ENCODE assay signal across 14 mouse cellular contexts in genomic region chr9:97996349-97996748, GRCm38 (mm10). TPM values are rescaled to one million over a fixed set of nuclear protein-coding genes. Genes with fewer than 3 reads are reported as not detected.
A peak's percentile ranks its signal among the peaks of the same experiment; 100 is the strongest.
DNase-seq lines count a peak whose midpoint lies in the region; ATAC-seq and TF ChIP-seq lines count a peak whose summit lies in the region.
"Had no signal": no experiment of that assay in that cellular context is flagged by ENCODE, and none has a peak within 500 bp of the region (broad histone marks: within the 10 kb centered on the region; RNA-seq: fewer than 3 reads in every experiment).

No protein-coding gene starts in this region.

- intact Hi-C loops in heart, adult 2 months (cut with DNase I), result no loop called here

- H3K27me3 ChIP-seq in hindbrain, embryonic 16.5 days (replicated peaks; ENCODE audit: control insufficient read depth, insufficient read depth, low read length), result no peaks in the 10 kb centered on the region
- H3K27me3 ChIP-seq in hindbrain, embryonic 11.5 days (ENCODE audit: control insufficient read depth, insufficient read depth, low read length), result no peaks in the 10 kb centered on the region
- no peaks in the 10 kb centered on the region for H3K27me3 ChIP-seq in heart, adult 2 months (ENCODE audit: control insufficient read depth, insufficient read depth, low read length)
- H3K27me3 ChIP-seq: midbrain, embryonic 12.5 days had no signal

- no peak overlapping the region for H3K9ac ChIP-seq in hindbrain, embryonic 16.5 days (ENCODE audit: low read depth, low read length)
- H3K9ac ChIP-seq in hindbrain, embryonic 11.5 days (ENCODE audit: low read depth, low read length), result no peak overlapping the region
- no peak overlapping the region for H3K9ac ChIP-seq in heart, adult 2 months (ENCODE audit: low read depth, low read length)
- H3K9ac ChIP-seq: liver, postnatal 0 days; midbrain, embryonic 12.5 days had no signal

- no peak for TF ChIP-seq CTCF in heart, adult 2 months (IDR thresholded peaks at IDR 0.05)

- no peaks in the 10 kb centered on the region for H3K79me2 ChIP-seq in heart, adult 2 months (replicated peaks; ENCODE audit: control insufficient read depth, insufficient read depth, low read length)

- peak; percentile 84 for ATAC-seq in hindbrain, embryonic 16.5 days
- no peak for ATAC-seq in hindbrain, embryonic 11.5 days (ENCODE audit: low FRiP score)
- ATAC-seq: CD4-positive, CD25-positive, alpha-beta regulatory T cell, adult 4 months; liver, postnatal 0 days had no signal

- H3K4me2 ChIP-seq in hindbrain, embryonic 16.5 days (ENCODE audit: low read length), result no peak overlapping the region
- no peak overlapping the region for H3K4me2 ChIP-seq in hindbrain, embryonic 11.5 days (replicated peaks; ENCODE audit: low read depth, low read length)
- H3K4me2 ChIP-seq: midbrain, embryonic 12.5 days had no signal

- no peak for TF ChIP-seq EP300 in heart, adult 2 months (IDR thresholded peaks at IDR 0.05; ENCODE audit: insufficient read depth, low read depth, low read length)

- H3K4me3 ChIP-seq in hindbrain, embryonic 16.5 days (ENCODE audit: low read length), result no peak overlapping the region
- H3K4me3 ChIP-seq in hindbrain, embryonic 11.5 days (ENCODE audit: low read depth, low read length), result no peak overlapping the region
- no peak overlapping the region for H3K4me3 ChIP-seq in heart, adult 2 months
- H3K4me3 ChIP-seq: midbrain, embryonic 12.5 days had no signal

- H3K4me1 ChIP-seq in hindbrain, embryonic 16.5 days (ENCODE audit: control insufficient read depth, insufficient read depth, low read depth, low read length), result no peaks in the 10 kb centered on the region; the same call in none of the 2 replicates
- H3K4me1 ChIP-seq in hindbrain, embryonic 11.5 days (replicated peaks; ENCODE audit: control insufficient read depth, insufficient read depth, low read length), result no peaks in the 10 kb centered on the region
- 0 out of 2 replicates have a peak, but pooled peaks cover 1% of the 10 kb centered on the region for H3K4me1 ChIP-seq in heart, adult 2 months (ENCODE audit: control insufficient read depth, insufficient read depth, low read length)

- DNase-seq in hindbrain, embryonic 11.5 days (ENCODE audit: low spot score), result no peak
- peak; percentile 57 for DNase-seq in ovary, adult 18-20 months (ENCODE audit: low spot score)
- DNase-seq in ovary, postnatal 10 days (ENCODE audit: low spot score), result no peak
- DNase-seq in brain, adult 2 months (ENCODE audit: low read depth, low spot score), result peak; percentile 83
- DNase-seq in cerebellum, postnatal 4 days (ENCODE audit: low spot score in 2 of 2), result peak; percentile 40 to 69
- DNase-seq in adipocyte (ENCODE audit: low spot score), result no peak
- no peak for DNase-seq in heart, adult 2 months
- DNase-seq: gastrocnemius, postnatal 25 days; heart, postnatal 36 days; liver, postnatal 0 days had no signal

- H3K27ac ChIP-seq in hindbrain, embryonic 16.5 days (ENCODE audit: low read depth, low read length), result no peak overlapping the region; the same call in 1 of the 2 replicates
- no peak overlapping the region for H3K27ac ChIP-seq in hindbrain, embryonic 11.5 days (ENCODE audit: low read depth, low read length)
- H3K27ac ChIP-seq in heart, adult 2 months, result no peak overlapping the region
- H3K27ac ChIP-seq: midbrain, embryonic 12.5 days had no signal

- WGBS in hindbrain, embryonic 16.5 days, result 64% methylated on average over 5 of the region's 5 CpGs
- WGBS in hindbrain, embryonic 11.5 days, result 84% methylated on average over 5 of the region's 5 CpGs
- WGBS in heart, adult 2 months, result 43% methylated on average over 5 of the region's 5 CpGs

- no peaks in the 10 kb centered on the region for H3K36me3 ChIP-seq in hindbrain, embryonic 16.5 days (ENCODE audit: control insufficient read depth, insufficient read depth, low read length)
- no peaks in the 10 kb centered on the region for H3K36me3 ChIP-seq in hindbrain, embryonic 11.5 days (ENCODE audit: control insufficient read depth, insufficient read depth, low read length)
- no peaks in the 10 kb centered on the region for H3K36me3 ChIP-seq in heart, adult 2 months (ENCODE audit: control insufficient read depth, insufficient read depth, low read length)
- H3K36me3 ChIP-seq: midbrain, embryonic 12.5 days had no signal

- no peak for TF ChIP-seq POLR2A in heart, adult 2 months (IDR thresholded peaks at IDR 0.05; ENCODE audit: insufficient read depth, low read depth, low read length)

- no peaks in the 10 kb centered on the region for H3K9me3 ChIP-seq in hindbrain, embryonic 16.5 days (ENCODE audit: control insufficient read depth, low read length)
- no peaks in the 10 kb centered on the region for H3K9me3 ChIP-seq in hindbrain, embryonic 11.5 days (ENCODE audit: control insufficient read depth, low read length)
- H3K9me3 ChIP-seq: midbrain, embryonic 12.5 days had no signal

RNA-seq across cellular contexts. Expression of gene Clstn2, which starts 36.6 kb away (rescaled TPM):
- polyA plus RNA-seq in hindbrain, embryonic 16.5 days (2015; fragmentation: Nextera tagmentation; extraction: Ambion mirVana), result 13.1 and 14.6 TPM in 2 replicates
- 2.0 and 2.6 TPM in 2 replicates for polyA plus RNA-seq in hindbrain, embryonic 11.5 days (2014; fragmentation: Nextera tagmentation; extraction: Ambion mirVana)
- total RNA-seq in heart, adult 2 months (2021), result under 1 TPM; 0.37 to 0.39 TPM
- 0.29 and 0.56 TPM in 2 replicates for polyA plus RNA-seq in heart, adult 2 months (2012; rRNA removed)
- total RNA-seq: neutrophil, adult 5-6 weeks had no signal
- polyA plus RNA-seq: CD4-positive, CD25-positive, alpha-beta regulatory T cell, adult 4 months had no signal

Comparison
In these comparisons a context has a peak if more than half of its experiments do, and no peak if none do; other contexts are left out.
1. DNase-seq: peak in ovary, adult 18-20 months (single experiment), brain, adult 2 months (single experiment) and cerebellum, postnatal 4 days (2 of 2); none in hindbrain, embryonic 11.5 days (single experiment), ovary, postnatal 10 days (single experiment), adipocyte (single experiment) and heart, adult 2 months (0 of 2).